Mouse (Mus musculus): Measurements from ENCODE around the gene Hrh1. TPM values are rescaled to one million over a fixed set of nuclear protein-coding genes. Genes with fewer than 3 reads are reported as not detected.

Hrh1 gene
- polyA plus RNA-seq, 1 experiment from 2014 or later = 0.17 TPM

- Histone ChIP-seq H3K9me3 (replicated peaks; ENCODE audit: low read length) (no peaks in the 10 kb centered on the region), H3K36me3 (ENCODE audit: insufficient read depth, low read length) (no peaks in the 10 kb centered on the region), H3K27me3 (ENCODE audit: insufficient read depth, low read length) (no peaks in the 10 kb centered on the region), H3K4me3 (replicated peaks; ENCODE audit: low read depth, low read length) (no peak overlapping the region), H3K4me1 (replicated peaks; ENCODE audit: insufficient read depth, low read length) (no peaks in the 10 kb centered on the region), H3K4me2 (ENCODE audit: low read length) (no peak overlapping the region), H3K27ac (no peak overlapping the region), H3K9ac (ENCODE audit: low read depth, low read length) (no peak overlapping the region)
- peak; percentile 50 for DNase-seq (ENCODE audit: low spot score)
- ATAC-seq (replicated peaks; ENCODE audit: low FRiP score, low read depth) = no peak
- no peak for TF ChIP-seq CTCF (IDR thresholded peaks at IDR 0.05; ENCODE audit: low read depth)
- 27% methylated on average over 16 of the region's 16 CpGs for WGBS
These were observed 31.1 kb downstream of the Hrh1 start for GRCm38 (mm10) chr6:114428831-114429230.

DNA sequence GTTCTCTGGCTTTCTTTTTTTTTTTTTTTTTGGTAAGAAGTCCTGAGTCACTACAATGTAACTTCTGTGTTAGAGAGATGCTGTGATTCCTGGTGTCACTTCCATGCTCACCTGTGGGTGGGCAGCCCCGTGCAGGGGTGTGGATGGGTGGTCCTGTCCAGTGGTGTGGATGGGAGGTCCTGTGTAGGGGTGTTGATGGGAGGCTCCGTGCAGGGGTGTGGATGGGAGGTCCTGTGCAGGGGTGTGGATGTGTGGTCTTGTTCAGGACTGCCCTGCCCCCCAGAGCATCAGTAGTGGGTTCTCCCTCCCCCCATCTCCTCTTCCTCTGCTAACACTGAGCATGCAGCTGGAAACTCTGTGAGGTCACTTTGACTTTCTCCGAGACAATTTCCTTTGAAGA, 34.9 kb downstream of the Hrh1 start:
- peak; percentile 41 for DNase-seq (ENCODE audit: low spot score)
- Histone ChIP-seq H3K4me1 (replicated peaks; ENCODE audit: insufficient read depth, low read length) (no peaks in the 10 kb centered on the region), H3K9ac (ENCODE audit: low read depth, low read length) (no peak overlapping the region), H3K36me3 (ENCODE audit: insufficient read depth, low read length) (no peaks in the 10 kb centered on the region), H3K9me3 (replicated peaks; ENCODE audit: low read length) (no peaks in the 10 kb centered on the region), H3K4me3 (replicated peaks; ENCODE audit: low read depth, low read length) (no peak overlapping the region), H3K4me2 (ENCODE audit: low read length) (no peak overlapping the region), H3K27ac (no peak overlapping the region), H3K27me3 (ENCODE audit: insufficient read depth, low read length) (no peaks in the 10 kb centered on the region)
- ATAC-seq (replicated peaks; ENCODE audit: low FRiP score, low read depth) = no peak
- WGBS = 32% methylated on average over 3 of the region's 3 CpGs
- TF ChIP-seq CTCF (IDR thresholded peaks at IDR 0.05; ENCODE audit: low read depth) = no peak

GRCm38 (mm10) chr6:114434524-114434923, 36.8 kb downstream of the Hrh1 start:
- Histone ChIP-seq H3K4me1 (replicated peaks; ENCODE audit: insufficient read depth, low read length) (no peaks in the 10 kb centered on the region), H3K36me3 (ENCODE audit: insufficient read depth, low read length) (no peaks in the 10 kb centered on the region), H3K9me3 (replicated peaks; ENCODE audit: low read length) (no peaks in the 10 kb centered on the region), H3K9ac (ENCODE audit: low read depth, low read length) (no peak overlapping the region), H3K4me2 (ENCODE audit: low read length) (no peak overlapping the region), H3K27me3 (ENCODE audit: insufficient read depth, low read length) (no peaks in the 10 kb centered on the region), H3K4me3 (replicated peaks; ENCODE audit: low read depth, low read length) (no peak overlapping the region), H3K27ac (no peak overlapping the region)
- 84% methylated on average over 5 of the region's 5 CpGs for WGBS
- ATAC-seq (replicated peaks; ENCODE audit: low FRiP score, low read depth) = no peak
- DNase-seq (ENCODE audit: low spot score) = no peak
- TF ChIP-seq CTCF (IDR thresholded peaks at IDR 0.05; ENCODE audit: low read depth) = no peak

- H3K4me3 ChIP-seq (replicated peaks; ENCODE audit: low read depth, low read length) = no peak overlapping the region
- H3K27ac ChIP-seq = no peak overlapping the region
- no peaks in the 10 kb centered on the region for H3K4me1 ChIP-seq (replicated peaks; ENCODE audit: insufficient read depth, low read length)
- no peaks in the 10 kb centered on the region for H3K9me3 ChIP-seq (replicated peaks; ENCODE audit: low read length)
- no peak for ATAC-seq (replicated peaks; ENCODE audit: low FRiP score, low read depth)
- H3K9ac ChIP-seq (ENCODE audit: low read depth, low read length) = no peak overlapping the region
- no peak overlapping the region for H3K4me2 ChIP-seq (ENCODE audit: low read length)
- H3K27me3 ChIP-seq (ENCODE audit: insufficient read depth, low read length) = no peaks in the 10 kb centered on the region
- DNase-seq (ENCODE audit: low spot score) = no peak
- H3K36me3 ChIP-seq (ENCODE audit: insufficient read depth, low read length) = no peaks in the 10 kb centered on the region
- TF ChIP-seq CTCF (IDR thresholded peaks at IDR 0.05; ENCODE audit: low read depth) = peak; percentile 29; the same call in 1 of the 2 replicates
- WGBS = 48% methylated on average over 2 of the region's 2 CpGs
These were observed 42.6 kb downstream of the Hrh1 start for GRCm38 (mm10) chr6:114440302-114440701.

DNA sequence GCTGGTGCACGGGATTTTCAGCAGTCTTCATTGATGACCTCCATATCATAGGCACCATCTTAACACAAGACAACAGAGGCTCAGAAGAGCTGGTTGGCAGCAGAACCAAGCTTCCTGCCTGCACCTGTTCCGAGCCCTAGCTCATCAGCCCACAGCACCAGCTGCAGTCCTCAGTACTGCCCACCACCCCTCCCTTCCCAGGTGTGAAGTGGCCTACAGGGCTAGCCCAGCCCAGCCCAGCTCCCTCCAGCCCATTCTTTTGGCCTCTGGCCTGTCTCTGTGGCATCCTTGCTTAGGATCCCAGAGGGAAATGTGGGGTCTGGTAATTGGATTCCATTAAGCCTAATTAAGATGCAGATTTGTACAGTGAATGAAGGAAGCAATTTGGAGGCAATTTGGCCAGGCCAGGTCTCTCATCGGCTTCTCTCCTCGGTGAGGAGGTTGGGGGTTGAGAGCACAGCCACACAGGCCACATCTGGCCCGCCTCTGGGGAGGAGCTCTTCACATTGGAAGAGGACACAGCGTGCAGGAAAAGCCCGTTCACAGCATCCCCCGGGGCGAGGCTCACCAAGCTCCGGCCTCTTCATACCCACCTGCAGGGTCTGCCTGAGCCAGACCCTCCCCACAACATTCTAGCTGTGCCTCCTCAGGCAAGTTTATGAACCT, 43.2 kb downstream of the Hrh1 start:
- no peaks in the 10 kb centered on the region for H3K27me3 ChIP-seq (ENCODE audit: insufficient read depth, low read length)
- H3K9ac ChIP-seq (ENCODE audit: low read depth, low read length) = no peak overlapping the region
- ATAC-seq (replicated peaks; ENCODE audit: low FRiP score, low read depth) (no peak), DNase-seq (ENCODE audit: low spot score) (no peak)
- no peak overlapping the region for H3K4me3 ChIP-seq (replicated peaks; ENCODE audit: low read depth, low read length)
- H3K9me3 ChIP-seq (replicated peaks; ENCODE audit: low read length) = no peaks in the 10 kb centered on the region
- no peaks in the 10 kb centered on the region for H3K36me3 ChIP-seq (ENCODE audit: insufficient read depth, low read length)
- H3K4me2 ChIP-seq (ENCODE audit: low read length) = no peak overlapping the region
- 38% methylated on average over 10 of the region's 10 CpGs for WGBS
- TF ChIP-seq CTCF (IDR thresholded peaks at IDR 0.05; ENCODE audit: low read depth) = no peak
- no peaks in the 10 kb centered on the region for H3K4me1 ChIP-seq (replicated peaks; ENCODE audit: insufficient read depth, low read length)
- no peak overlapping the region for H3K27ac ChIP-seq

GRCm38 (mm10) chr6:114444247-114444844, 46.6 kb downstream of the Hrh1 start:
- TF ChIP-seq CTCF (IDR thresholded peaks at IDR 0.05; ENCODE audit: low read depth) = no peak
- no peak for ATAC-seq (replicated peaks; ENCODE audit: low FRiP score, low read depth)
- Histone ChIP-seq H3K4me2 (ENCODE audit: low read length) (no peak overlapping the region), H3K9ac (ENCODE audit: low read depth, low read length) (no peak overlapping the region), H3K4me1 (replicated peaks; ENCODE audit: insufficient read depth, low read length) (no peaks in the 10 kb centered on the region), H3K27me3 (ENCODE audit: insufficient read depth, low read length) (no peaks in the 10 kb centered on the region), H3K27ac (no peak overlapping the region), H3K9me3 (replicated peaks; ENCODE audit: low read length) (no peaks in the 10 kb centered on the region), H3K36me3 (ENCODE audit: insufficient read depth, low read length) (no peaks in the 10 kb centered on the region), H3K4me3 (replicated peaks; ENCODE audit: low read depth, low read length) (no peak overlapping the region)
- 83% methylated on average over 1 of the region's 1 CpGs for WGBS
- no peak for DNase-seq (ENCODE audit: low spot score)

Data from kidney, postnatal 0 days (tissue).